Mouse (Mus musculus) spleen, postnatal 36 days (tissue): ENCODE data around the gene Mlh3.
"Not testable (repeated sequence)": the region's sequence is repeated elsewhere in the genome, so short reads cannot be mapped to it uniquely, and the experiment has no call there.

Experiments used
- DNase-seq, 2 experiments: peaks; one replicate each; pipeline ENCODE4 v3.0.0; 2022; ENCODE audit warnings: low spot score in 2 of 2, mixed read lengths in 1 of 2

Mlh3 gene

GRCm38 (mm10) chr12:85270319-85270718 is at the start of gene Mlh3:
Gene Mlh3, minus strand, starts transcription at chr12:85270599.
- peak; percentile 87 to 88 for DNase-seq

DNA sequence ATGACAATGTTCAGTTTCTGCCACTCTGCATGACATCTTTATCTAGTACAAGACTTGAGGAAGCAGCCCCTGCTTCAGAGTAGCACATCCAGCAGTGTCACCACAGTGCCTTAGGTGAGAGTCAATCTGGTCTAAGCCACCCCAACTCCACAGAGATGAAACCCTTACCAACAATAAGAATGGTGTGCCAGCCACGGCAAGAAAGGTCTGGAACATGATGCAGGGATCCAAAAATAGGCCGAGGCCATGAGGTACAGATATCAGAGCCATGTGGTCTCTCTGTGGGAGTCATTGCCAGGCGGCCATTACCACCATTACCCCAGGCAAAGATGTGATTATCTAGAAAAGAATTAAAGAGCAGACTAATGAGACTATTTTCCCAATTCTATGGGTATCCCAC is 38.3 kb upstream of the Mlh3 start:
- DNase-seq, result no peak

DNA sequence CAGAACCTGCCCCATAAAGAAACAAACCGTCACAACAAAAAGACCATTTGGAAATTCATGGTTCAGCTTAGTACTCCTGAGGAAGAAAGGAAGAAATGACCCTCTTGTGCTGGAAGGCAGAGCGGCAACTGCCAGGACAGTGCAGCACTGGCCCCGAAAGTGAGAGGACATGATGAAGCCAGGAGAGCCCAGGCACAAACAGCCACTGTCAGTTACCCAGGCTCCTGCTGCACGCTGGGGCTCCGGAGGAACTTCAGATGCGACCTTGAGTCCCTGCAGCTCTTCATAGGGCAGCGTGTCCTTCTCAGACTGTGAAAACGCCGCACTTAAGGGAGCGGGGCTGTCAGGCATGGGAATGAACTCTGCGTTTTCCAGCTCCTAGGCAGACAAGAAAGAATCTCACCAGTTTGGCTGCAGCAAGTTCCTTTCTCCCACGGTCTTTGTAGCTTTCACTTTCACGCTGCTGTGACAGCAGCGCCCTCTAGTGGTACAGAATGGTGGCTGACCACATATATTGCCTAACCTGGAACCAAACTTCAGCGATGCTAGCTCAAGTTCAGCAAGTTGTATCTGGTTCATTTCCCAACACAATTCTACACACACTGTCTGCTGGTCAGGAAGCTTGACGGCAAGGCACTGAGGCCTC is 35.0 kb upstream of the Mlh3 start:
- DNase-seq, result peak; percentile 73 to 76

DNA sequence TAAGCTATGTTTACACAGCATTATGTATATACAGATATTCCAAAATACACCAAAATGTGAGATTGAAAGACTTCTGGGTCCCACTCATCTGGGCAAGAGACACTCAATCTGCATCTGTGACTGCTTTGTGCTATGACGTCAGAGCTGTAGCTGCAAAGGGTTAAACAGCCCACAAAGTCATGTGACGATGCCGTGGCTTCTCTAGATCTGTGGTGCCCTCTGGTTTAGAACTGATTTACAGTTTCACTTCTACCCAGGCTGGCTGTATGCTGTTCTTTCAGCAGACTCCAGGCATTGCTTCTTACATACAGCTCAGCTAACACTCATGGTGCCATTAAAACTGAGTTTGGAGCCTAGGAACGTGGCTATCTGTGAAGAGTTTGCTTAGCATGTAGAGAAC is 34.3 kb upstream of the Mlh3 start:
- peak; percentile 54 to 64 for DNase-seq

GRCm38 (mm10) chr12:85303256-85303655 is 32.9 kb upstream of the Mlh3 start:
- no peak for DNase-seq

DNA sequence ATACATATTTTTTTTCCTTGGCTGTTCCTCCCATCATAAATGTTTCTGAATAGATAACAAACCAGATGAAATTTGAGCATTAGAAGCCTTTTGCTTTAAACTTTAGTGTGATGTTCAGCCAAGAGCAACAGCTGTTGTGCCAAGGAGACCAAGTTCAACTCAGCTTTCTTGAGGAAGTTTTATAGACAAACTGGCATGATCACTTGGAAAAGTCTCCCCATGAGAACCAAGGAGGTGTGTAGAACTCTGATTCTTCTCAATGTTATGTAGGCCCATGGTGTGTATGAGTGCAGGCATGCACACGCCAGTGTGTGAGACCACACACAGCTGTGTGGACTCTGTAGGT is 28.4 kb upstream of the Mlh3 start:
- DNase-seq, result no peak

- no peak for DNase-seq
Observed at GRCm38 (mm10) chr12:85298127-85298834, 27.9 kb upstream of the Mlh3 start.

- no peak for DNase-seq
Observed at GRCm38 (mm10) chr12:85297345-85297997, 27.1 kb upstream of the Mlh3 start.

DNA sequence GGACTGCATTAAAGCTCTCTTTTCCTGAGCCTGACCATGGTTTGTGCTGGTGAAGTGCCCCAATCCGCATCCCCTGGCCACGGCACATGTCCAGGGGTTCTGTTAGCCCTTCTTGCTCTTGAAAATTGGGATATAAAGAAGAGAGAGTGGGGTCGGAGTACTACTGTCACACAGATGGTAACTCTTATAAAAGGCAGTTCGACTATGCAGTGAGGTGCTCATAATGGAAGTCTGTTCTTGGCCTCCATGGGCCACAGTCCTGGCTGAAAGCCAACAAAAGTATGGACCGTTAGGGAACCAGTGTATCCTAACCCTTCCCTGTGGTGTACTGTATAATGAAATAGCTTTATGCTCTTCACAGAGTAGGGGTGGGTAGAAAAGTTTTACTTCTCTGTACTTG is 26.5 kb upstream of the Mlh3 start:
- no peak for DNase-seq

GRCm38 (mm10) chr12:85295506-85295905 is 25.1 kb upstream of the Mlh3 start:
- DNase-seq, result no peak

GRCm38 (mm10) chr12:85292906-85293305 is 22.5 kb upstream of the Mlh3 start:
- no peak for DNase-seq

DNA sequence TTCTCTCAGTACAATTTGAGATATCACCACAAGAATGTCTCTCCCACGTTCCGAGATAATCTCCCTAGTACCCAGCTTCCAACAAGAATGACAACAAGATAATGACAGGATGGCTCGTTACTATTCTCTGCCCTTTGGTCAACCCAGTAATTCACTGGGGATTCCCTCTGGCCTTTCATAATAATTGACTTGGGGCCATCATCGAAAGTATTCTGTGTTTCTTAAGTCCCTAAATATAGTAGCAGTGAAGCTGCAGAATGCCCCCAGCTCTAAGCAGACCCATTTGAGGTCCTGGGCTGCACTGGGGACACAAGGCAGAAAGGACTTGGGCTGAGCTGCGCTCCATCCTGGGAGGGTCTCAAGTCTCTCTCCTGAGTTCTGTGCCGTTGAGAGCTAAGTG is 21.9 kb upstream of the Mlh3 start:
- no peak for DNase-seq

DNA sequence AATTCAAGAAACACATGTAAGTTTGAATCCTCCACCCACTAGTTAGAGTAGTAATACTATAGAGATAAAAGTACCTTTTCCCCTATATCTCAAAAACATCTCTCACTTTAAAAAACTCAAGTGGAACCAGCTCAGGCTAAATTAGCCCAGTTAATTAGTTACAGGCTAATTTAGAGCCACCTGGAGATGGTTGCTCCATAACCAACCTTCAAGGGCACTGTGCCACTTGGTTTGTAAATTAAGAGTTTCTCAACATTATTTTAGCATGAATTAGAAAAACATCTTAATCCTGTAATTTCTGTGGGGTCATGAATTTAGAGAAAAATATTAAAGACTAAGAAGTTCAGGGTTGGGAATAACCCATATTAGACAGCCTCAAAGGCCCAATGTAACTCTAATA is 21.1 kb upstream of the Mlh3 start:
- DNase-seq, result no peak

GRCm38 (mm10) chr12:85290633-85291032 is 20.2 kb upstream of the Mlh3 start:
- DNase-seq, result no peak

DNA sequence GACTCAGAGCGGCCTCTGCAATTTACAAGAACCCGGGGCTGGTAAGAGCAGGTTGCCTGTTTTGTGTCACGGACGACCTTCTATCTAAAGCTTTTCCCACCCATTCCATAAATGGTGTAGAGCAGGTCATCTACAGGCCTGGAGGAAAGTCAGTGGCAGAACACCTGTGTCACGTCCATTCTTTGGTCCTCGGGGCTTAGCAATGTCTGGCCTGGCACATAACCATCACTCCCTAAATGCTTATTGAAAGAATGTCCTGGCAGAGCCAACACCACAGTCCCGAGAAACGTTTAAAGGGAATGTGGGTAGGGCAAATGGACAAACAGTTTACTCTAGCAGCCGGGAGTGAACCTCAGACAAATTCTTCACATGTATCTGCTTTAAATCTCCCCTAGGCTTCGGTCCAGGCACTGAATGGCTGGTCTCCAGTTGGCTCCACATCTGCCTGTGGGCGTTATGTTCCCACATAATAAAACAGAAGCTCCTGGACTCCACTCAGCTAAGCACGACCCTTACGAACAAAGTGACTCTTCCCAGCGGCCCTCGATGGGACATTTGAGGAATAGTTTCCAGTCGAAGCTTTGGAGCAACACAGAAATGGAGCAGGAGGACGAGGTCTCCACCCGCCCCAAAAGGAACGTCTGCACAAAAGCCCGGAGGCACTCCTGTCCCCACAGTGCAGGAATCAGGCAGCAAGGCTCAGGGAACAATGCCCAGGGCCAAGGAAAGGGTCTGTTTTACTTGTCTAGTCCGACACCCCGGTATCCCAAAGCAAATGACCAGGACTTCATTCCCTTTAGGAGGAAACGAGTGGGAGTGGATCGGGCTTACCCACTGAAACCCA is 19.0 kb upstream of the Mlh3 start:
- no peak for DNase-seq

GRCm38 (mm10) chr12:85288486-85289156 is 18.2 kb upstream of the Mlh3 start, which contains the start of gene Zc2hc1c:
Gene Zc2hc1c, plus strand, starts transcription at chr12:85288591.
- DNase-seq, result peak; percentile 76 to 80

DNA sequence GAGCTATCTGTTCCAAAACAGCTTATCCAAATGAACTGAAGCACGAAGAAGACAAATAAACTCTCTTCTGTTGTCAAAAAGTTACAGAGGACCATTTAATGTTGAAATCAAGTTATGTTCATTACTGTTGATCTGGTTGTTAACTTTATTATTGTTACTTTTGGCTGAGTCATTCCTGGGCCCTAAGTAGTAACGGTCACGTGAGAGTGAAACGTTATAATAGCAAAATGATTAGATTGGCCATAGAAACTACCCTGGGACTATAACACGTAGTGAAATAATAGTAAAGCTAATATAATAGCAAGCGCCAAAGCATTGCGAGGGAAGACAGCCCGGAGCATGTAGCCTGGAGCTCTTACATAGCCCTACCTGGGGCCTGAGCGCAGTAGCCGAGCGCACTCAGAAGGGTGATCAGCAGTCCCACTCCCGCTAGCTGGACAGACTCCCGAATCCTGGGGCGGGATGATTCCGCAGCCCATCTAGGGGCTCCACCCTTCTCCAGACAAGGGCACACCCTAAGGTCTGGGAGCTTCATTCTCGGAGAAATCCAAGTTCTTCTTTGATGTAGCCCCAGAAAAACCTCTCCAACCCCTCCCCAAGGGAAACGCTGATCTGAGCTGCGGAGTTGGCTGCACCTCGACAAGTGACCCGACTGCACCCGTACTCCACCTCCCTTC is 17.5 kb upstream of the Mlh3 start, which contains the start of gene Acyp1:
Gene Acyp1, minus strand, starts transcription at position 630 of the 677 bp plus-strand sequence.
- DNase-seq, result no peak

- no peak for DNase-seq
Observed at GRCm38 (mm10) chr12:85286941-85287340, 16.5 kb upstream of the Mlh3 start.

DNA sequence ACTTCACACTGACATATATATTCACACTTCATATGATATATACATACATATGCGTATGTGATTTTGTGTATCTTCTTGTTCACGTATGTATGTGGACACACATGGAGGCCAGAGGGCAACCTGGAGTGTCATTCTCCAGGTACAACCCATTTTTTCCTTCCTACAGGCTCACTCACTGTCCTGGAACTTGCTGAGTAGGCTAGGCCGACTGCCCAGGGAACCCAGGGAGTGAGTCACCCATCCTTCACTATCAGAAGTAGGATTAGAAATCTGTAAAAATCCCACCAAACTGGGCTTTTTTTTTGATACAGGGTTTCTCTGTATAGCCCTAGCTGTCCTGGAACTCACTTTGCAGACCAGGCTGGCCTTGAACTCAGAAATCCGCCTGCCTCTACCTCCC is 14.6 kb upstream of the Mlh3 start:
- DNase-seq, result no peak

DNA sequence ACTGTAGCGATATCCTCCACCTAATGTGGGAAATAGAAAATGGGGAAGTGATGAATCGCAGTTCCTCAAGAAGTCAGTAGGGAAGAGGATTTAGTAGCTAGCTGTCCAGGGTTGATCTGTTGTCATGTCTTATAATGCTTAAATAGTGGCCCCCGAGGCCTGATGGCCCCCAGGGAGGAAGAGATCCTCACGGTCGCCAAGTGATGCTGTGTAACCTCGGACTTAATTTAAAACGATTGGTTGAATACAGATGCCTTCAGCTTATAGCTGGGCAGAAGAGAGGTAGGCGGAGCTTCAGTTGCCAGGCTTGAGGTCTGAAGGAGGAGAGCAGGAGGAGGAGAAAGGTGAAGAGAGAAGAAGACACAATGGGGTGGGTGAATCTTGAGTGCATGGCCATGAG is 13.9 kb upstream of the Mlh3 start:
- no peak for DNase-seq

- not testable (repeated sequence) for DNase-seq
Observed at GRCm38 (mm10) chr12:85281756-85282155, 11.4 kb upstream of the Mlh3 start.
